Mouse (Mus musculus): ENCODE results near the gene Nt5c2.
"Not testable (repeated sequence)": the region's sequence is repeated elsewhere in the genome, so short reads cannot be mapped to it uniquely, and the experiment has no call there.

Gene Nt5c2

DNA sequence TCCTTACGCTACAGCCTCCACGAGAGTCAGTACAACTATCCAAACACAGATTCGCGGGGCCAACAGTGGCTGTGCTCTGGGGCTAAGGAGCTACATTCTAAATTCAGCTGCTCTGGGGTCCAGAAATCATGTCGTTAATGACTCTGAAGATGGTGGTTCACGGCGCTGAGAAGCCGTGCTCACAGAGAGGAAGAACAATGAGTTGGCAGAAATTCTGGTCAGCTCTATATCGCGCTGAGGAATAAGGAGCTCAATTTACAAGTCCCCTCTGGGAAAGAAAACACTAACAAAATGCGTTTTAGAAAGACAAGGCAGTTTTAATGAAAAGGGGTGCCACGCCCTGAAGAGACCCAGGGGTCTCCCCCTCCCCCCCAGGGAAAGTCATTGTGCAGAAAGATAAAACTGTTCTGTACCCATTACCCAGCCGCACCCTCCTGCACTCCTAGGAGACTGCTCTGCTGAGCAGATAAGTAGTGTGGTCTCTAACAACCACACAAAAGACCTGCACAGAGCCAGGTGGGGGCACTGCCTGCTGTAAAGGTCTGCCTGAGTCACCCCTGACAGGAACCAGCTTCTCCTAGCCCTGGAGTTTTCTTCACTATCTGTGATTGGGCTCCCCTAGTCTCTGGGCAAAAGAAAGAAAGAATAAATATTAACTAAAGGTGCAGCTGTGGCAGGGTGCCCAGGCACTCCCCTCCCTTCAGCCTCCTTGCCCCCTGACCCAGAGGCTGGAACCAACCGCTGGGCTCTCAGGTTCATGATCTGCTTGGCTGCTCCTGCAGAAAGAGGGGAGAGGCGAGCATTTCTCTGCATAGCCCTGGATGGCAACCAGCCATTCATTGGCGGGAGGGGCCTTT lies 26.5 kb downstream of the Nt5c2 start:
- DNase-seq (ENCODE audit: low read depth, low spot score), result no peak

DNA sequence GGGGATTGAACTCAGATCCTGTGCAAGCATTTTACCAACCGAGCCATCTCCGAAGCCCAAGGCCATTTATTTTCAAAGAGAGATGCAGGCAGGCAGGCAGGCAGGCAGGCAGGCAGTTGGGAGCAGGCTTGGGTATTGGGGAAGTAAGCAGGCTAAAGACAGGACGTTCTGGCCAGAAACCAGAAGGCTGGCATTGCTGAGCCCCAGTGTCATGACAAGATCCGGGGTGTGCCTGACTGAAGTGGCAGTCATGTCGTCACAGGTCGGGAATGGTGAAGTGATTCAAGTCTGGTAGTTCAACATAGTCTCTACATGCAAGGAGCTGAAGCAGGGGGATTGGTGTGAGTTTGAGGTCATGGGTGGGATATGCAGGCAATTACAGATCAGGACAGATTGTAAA lies 27.3 kb downstream of the Nt5c2 start:
- DNase-seq (ENCODE audit: low read depth, low spot score), result no peak

GRCm38 (mm10) chr19:46984726-46985622 lies 30.0 kb downstream of the Nt5c2 start:
- DNase-seq (ENCODE audit: low read depth, low spot score), result no peak

DNA sequence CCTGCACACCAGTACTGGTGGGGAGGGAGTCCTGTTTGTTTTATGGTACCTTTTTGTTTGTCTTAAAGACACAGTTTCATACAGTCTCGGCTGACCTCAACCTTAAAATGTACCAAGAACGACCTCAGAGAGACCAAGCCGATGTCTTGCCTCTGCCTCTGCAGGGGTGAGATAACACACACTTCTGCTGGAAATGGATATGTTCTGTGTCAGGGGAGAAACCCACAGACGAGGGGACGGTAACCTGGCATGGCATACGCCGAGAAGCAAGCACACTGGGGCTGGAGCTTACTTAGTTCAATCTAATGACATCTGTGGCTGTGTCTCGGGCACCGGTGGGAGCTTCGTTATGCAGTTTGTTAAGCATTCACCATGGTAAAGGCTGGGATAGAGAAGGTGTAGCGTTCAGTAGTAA lies 31.0 kb downstream of the Nt5c2 start:
- DNase-seq (ENCODE audit: low read depth, low spot score), result no peak

- no peak for DNase-seq (ENCODE audit: low read depth, low spot score)
Observed at GRCm38 (mm10) chr19:46983352-46983965, 31.5 kb downstream of the Nt5c2 start.

- no peak for DNase-seq (ENCODE audit: low read depth, low spot score)
Observed at GRCm38 (mm10) chr19:46981462-46981861, 33.5 kb downstream of the Nt5c2 start.

GRCm38 (mm10) chr19:46979781-46980105 lies 35.2 kb downstream of the Nt5c2 start:
- no peak for DNase-seq (ENCODE audit: low read depth, low spot score)

DNA sequence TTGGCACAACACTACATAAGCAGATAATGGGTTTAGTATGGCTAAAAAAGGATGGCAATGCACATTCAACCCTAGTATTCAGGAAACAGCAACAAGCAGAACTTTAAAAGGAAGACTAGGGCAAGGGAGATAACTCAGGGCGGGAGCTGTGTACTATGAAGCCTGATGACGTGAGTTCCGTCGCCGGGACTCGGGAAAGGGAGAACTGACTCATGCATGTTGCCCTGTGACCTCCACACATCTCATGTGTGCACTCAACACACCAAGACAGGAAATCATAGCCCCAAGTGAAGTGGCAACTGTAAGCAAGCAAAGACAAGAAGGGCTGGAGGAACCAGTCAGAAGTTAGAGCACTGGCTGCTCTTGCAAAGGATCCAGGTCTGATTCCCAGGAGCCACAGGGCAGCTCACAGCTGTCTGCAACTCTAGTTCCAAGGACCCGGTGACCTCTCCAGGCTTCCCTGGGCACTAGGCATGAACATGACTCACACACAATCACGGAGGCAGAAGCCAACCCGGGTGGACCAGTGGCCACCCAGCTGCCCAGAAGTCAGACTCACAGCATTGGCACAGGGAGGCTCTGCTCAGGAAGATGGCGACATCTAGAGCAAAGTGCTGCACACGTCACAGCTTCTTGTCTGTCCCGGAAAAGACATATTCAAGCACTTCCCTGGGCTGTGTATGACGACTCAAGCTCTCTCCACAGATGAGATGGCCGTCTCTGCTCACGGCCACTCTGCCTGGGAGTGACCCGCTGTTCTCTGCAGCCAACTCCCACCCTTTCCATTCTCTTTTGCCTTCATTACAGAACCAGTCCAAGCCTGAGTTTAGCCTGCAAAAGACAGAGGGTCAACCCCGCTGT lies 35.8 kb downstream of the Nt5c2 start:
- DNase-seq (ENCODE audit: low read depth, low spot score), result no peak

- DNase-seq (ENCODE audit: low read depth, low spot score), result not testable (repeated sequence)
Observed at GRCm38 (mm10) chr19:46978069-46978468, 36.9 kb downstream of the Nt5c2 start.

DNA sequence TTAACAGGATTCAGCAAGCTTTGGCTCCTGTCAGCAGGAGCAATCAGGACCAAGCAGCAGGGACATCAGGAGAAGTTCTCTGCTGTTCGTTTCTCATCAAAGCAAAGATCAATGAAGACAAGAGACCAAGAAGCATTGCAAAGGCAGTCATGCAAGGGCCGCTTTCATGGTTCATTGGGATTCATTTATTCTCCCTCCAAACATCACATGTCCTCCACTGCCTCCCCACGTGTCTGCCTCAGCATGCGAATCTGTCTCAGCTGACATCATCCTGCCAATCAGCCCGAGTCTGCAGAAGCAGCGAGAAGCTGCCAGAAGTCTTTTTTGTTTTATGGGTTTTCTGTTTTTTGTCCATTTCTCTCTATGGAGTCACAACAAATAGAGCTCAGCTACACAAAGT lies 37.5 kb downstream of the Nt5c2 start:
- DNase-seq (ENCODE audit: low read depth, low spot score), result peak; percentile 15

DNA sequence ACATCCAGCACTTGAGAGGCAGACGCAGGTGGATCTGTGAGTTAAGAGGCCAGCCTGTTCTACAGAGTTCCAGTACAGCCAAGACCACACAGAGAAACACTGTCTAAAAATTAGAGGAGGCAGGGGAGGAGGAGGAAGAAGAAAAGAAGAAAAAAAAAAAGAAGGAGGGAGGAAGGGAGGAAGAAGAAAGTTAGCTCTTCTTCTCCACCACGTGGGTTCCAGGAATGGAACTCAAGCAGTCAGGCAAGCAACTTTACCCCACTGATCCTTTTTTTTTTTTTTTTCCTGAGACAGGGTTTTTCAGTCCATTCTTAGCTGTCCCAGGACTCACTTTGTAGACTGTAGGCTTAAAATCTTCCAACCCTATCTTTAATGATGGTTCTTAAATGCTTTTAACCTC lies 38.2 kb downstream of the Nt5c2 start:
- no peak for DNase-seq (ENCODE audit: low read depth, low spot score)

DNA sequence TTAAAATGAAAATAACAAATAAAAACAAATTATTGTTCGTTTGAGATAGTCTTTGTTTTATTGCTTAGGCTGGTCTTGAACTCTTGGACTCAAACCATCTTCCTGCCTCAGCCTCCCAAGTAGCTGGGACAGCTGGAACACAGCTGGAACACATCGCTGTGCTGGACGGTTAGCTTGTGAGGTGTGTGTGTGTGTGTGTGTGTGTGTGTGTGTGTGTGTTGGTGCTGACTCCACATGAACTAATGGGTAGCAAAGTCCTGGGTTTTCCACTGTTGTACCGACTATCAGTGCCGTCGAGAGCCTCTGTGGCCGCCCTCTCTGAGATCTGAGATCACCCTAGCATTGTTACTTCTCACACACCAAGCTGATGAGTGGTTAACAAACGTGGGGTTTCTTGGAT lies 39.0 kb downstream of the Nt5c2 start:
- DNase-seq (ENCODE audit: low read depth, low spot score), result no peak

GRCm38 (mm10) chr19:46975565-46975964 lies 39.4 kb downstream of the Nt5c2 start:
- no peak for DNase-seq (ENCODE audit: low read depth, low spot score)

GRCm38 (mm10) chr19:46972159-46972558 lies 42.8 kb downstream of the Nt5c2 start:
- DNase-seq (ENCODE audit: low read depth, low spot score), result no peak

GRCm38 (mm10) chr19:46971712-46972111 lies 43.2 kb downstream of the Nt5c2 start:
- DNase-seq (ENCODE audit: low read depth, low spot score), result no peak

DNA sequence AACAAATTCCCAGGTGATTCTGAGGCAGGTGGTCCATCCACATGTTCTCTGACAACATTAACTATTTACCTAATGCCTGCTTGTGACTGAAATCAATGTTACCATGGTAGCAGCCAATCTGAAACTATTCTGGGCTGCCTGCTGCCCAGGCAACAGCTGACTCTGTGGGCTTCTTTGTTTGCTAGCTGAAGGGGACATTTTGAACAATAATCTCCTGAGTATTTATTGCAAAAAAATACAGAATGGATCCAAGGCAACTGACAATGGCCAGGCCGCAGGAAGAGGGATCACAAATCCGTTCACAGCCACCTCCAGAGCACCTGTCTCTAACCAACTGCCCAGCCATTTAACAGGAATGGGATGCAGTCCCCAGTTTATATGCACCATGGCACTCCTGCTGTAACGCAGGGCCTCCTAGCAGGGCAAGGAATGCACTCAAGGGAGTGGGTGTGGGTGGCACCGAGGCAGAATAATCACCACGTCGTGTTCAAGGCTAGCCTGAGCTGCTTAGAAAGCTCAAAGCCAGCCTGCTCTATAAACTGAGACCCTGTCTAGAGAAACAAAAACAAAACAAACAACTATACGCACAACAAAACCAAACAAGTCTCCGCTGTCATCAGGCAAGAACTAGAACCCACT lies 43.8 kb downstream of the Nt5c2 start:
- no peak for DNase-seq (ENCODE audit: low read depth, low spot score)

DNA sequence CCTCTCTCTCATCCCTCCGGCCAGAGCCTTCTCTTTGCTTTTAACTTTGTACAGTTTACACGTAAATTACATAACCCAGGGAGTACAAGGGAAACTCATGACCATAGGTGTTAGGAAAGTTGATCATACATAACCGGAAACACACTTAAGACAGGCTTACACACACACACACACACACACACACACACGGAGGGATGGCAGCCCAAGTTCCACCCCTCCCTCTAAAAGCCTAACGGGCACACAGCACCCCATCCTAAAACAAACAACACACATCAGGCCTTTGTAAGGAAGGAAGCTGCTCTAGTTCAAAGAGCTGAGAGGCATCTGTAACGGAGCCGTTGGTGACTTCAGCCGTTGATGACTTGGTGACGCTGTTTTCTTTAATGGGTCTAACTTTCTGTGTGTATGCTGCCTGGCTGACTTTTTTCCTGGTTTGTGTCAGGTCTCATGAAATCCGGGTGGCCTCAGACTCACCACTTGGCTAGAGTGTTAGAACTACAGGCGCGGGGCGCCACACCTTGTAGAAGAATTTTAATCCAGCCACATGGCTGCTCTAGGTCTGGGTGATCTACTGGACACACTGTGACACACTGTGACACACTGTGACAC lies 44.7 kb downstream of the Nt5c2 start:
- no peak for DNase-seq (ENCODE audit: low read depth, low spot score)

GRCm38 (mm10) chr19:46969286-46969985 lies 45.5 kb downstream of the Nt5c2 start:
- no peak for DNase-seq (ENCODE audit: low read depth, low spot score)

DNA sequence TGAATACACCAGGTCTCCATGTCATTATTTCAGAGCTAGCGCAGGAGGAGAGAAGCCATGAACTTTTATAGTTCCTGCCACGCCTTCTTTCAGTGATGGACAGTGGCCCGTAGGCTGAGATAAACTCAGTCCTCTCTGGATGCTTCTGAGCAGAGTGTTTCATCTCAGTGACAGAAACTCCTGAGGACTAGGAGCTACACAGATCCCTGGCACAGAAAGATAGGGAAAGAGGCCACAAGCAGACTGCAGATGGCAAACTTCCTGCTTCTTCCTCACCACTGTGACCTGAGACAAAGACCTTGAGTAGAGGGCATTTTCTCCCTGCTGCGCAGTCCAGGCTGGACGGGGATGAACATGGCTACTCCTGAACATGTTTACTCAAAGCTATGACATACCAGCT lies 46.1 kb downstream of the Nt5c2 start:
- no peak for DNase-seq (ENCODE audit: low read depth, low spot score)

- DNase-seq (ENCODE audit: low read depth, low spot score), result no peak
Observed at GRCm38 (mm10) chr19:46967861-46968260, 47.1 kb downstream of the Nt5c2 start.

Measured in retina, adult 2 months (tissue).